Mouse (Mus musculus) ES-E14 (cell line): ENCODE measurements around the gene Kcnh1. TPM values are rescaled to one million over a fixed set of nuclear protein-coding genes. Genes with fewer than 3 reads are reported as not detected.
A peak's percentile ranks its signal among the peaks of the same experiment; 100 is the strongest.

Source experiments
- DNase-seq: peaks from one replicate; pipeline ENCODE4 v3.0.0-alpha.2; 2013; ENCODE audit warnings: low read depth, low spot score
- H3K27ac ChIP-seq: 2 replicates; pipeline ENCODE4 v1.5.1; 2012; ENCODE audit warnings: low read depth, mild to moderate bottlenecking, low read length, moderate library complexity, mixed read lengths; ENCODE audit not compliant: poor library complexity, insufficient read depth, severe bottlenecking
- H3K36me3 ChIP-seq: 2 replicates; pipeline ENCODE4 v1.6.1; 2012; ENCODE audit warnings: mild to moderate bottlenecking, low read length, moderate library complexity, mixed read lengths; ENCODE audit not compliant: control insufficient read depth, poor library complexity, insufficient read depth, severe bottlenecking
- H3K4me1 ChIP-seq, 2 experiments: fragments of 150-350 bp in 1 of 2; sonication (generic) in 1 of 2; 2 replicates each; pipeline ENCODE4 v1.6.1; 2012; ENCODE audit warnings: low read length in 2 of 2, mild to moderate bottlenecking in 1 of 2, mixed read lengths in 1 of 2; ENCODE audit not compliant: control insufficient read depth in 2 of 2, insufficient read depth in 2 of 2, poor library complexity in 1 of 2
- H3K4me3 ChIP-seq, 2 experiments: fragments of 150-350 bp in 1 of 2; sonication (generic) in 1 of 2; 2 replicates each; pipeline ENCODE4 v1.5.1; 2012; ENCODE audit warnings: low read length in 2 of 2, low read depth in 1 of 2, mild to moderate bottlenecking in 1 of 2, mixed read lengths in 1 of 2; ENCODE audit not compliant: insufficient read depth in 1 of 2, poor library complexity in 1 of 2, severe bottlenecking in 1 of 2
- H3K9ac ChIP-seq: 2 replicates; pipeline ENCODE4 v1.6.1; 2012; ENCODE audit warnings: low read depth, mild to moderate bottlenecking, low read length, mixed read lengths; ENCODE audit not compliant: poor library complexity, insufficient read depth, severe bottlenecking
- H3K9me3 ChIP-seq: fragments of 150-350 bp; sonication (generic); 2 replicates; pipeline ENCODE4 v1.6.1; 2012; ENCODE audit warnings: low read depth, mild to moderate bottlenecking, low read length; ENCODE audit not compliant: control insufficient read depth, insufficient read depth
- CHD2 ChIP-seq: IDR thresholded peaks from 2 replicates; pipeline ENCODE4 v1.6.1; 2014; ENCODE audit warnings: mild to moderate bottlenecking, low read depth, low read length, inconsistent platforms
- HCFC1 ChIP-seq: IDR thresholded peaks from 2 replicates; pipeline ENCODE4 v1.6.1; 2012; ENCODE audit warnings: low read length, inconsistent platforms, borderline replicate concordance; ENCODE audit not compliant: insufficient read depth
- MAFK ChIP-seq: IDR thresholded peaks from 2 replicates; pipeline ENCODE4 v1.6.1; 2014; ENCODE audit warnings: mild to moderate bottlenecking, low read depth, low read length, inconsistent platforms; ENCODE audit not compliant: insufficient read depth
- ZC3H11A ChIP-seq: IDR thresholded peaks from 2 replicates; pipeline ENCODE4 v1.6.1; 2012; ENCODE audit warnings: low read depth, mild to moderate bottlenecking, inconsistent platforms, low read length, borderline replicate concordance
- ZNF384 ChIP-seq: IDR thresholded peaks from 2 replicates; pipeline ENCODE4 v1.6.1; 2012; ENCODE audit warnings: low read depth, low read length, inconsistent platforms
- in situ Hi-C, 2 experiments: fragments of 600-800 bp; cut with MboI; formaldehyde crosslinking; loops; one replicate each; pipeline ENCODE4 v1.15.1; 2025; ENCODE audit warnings: low sequenced_read_pairs in 2 of 2, inconsistent platforms in 1 of 2; ENCODE audit not compliant: unreplicated experiment in 2 of 2
- total RNA-seq: library from RNA; depleted of rRNA; stranded (reverse); fragments of 300-350 nt; gene quantifications from 2 replicates; pipeline ENCODE4 v1.2.3, GENCODE M21; 2012

The Kcnh1 gene
- total RNA-seq, 1 experiment, result 0.71 TPM

GRCm38 (mm10) chr1:192451722-192452121 lies 261.1 kb downstream of the Kcnh1 start:
- Histone ChIP-seq H3K4me3 (no peak overlapping the region), H3K9me3 (no peaks in the 10 kb centered on the region), H3K27ac (no peak overlapping the region), H3K4me1 (peaks cover 10 to 16% of the 10 kb centered on the region in 2 experiments; a peak in 3 of 4 replicates), H3K9ac (no peak overlapping the region), H3K36me3 (no peaks in the 10 kb centered on the region)
- no peak for DNase-seq
- no peak for TF ChIP-seq HCFC1
- TF ChIP-seq ZC3H11A, result no peak
- TF ChIP-seq CHD2, result no peak
- TF ChIP-seq MAFK, result no peak
- TF ChIP-seq ZNF384, result no peak
- in situ Hi-C loops, result no loop called here

DNA sequence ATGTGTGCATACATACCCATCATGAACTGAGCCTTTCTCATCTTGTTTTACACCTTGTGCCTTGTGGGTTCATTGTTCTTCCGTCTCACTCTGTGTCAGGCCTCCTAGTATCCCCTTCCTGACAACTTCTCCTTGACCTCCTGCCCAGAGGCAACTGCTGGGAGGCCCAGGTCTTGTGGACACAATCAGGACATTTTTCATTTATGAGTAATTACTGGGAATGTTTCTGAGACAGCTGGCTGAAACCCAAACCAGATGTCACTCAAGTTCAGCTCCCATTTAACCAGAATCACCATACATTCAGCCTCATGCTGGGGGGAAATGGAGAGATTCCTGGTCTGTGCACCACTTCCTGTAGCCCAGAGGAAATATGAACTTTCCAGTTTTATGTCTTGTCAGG lies 263.9 kb downstream of the Kcnh1 start:
- no peaks in the 10 kb centered on the region for H3K9me3 ChIP-seq
- no peaks in the 10 kb centered on the region for H3K36me3 ChIP-seq
- no peak overlapping the region for H3K9ac ChIP-seq
- no peak overlapping the region for H3K4me3 ChIP-seq
- peak overlapping the region; percentile 49 for H3K27ac ChIP-seq
- DNase-seq, result no peak
- TF ChIP-seq HCFC1 (no peak), MAFK (no peak), ZC3H11A (no peak), CHD2 (no peak), ZNF384 (no peak)
- in situ Hi-C loops, result no loop called here
- H3K4me1 ChIP-seq, result peaks cover 7 to 12% of the 10 kb centered on the region in 2 experiments; a peak in 3 of 4 replicates

DNA sequence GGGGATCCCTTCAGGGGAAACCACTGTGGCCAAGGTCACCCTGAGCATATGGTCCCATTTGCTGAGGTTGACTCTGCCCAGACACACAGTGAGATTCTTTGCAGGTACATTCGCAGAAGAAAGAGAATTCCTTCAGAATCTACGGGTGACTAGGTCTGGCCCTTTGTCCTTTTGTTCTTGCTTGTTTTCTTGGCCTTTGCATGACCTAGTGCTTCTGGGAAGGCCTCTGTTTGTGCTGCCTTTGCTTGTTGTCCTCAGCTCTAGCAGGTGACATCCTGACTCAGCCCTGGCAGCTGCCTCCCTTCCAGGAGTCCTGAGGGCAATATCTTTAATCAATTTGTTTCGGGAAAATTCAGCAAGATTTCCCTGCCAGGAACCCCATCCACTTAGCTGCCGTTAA lies 264.4 kb downstream of the Kcnh1 start:
- no peak overlapping the region for H3K4me3 ChIP-seq
- in situ Hi-C loops, result no loop called here
- TF ChIP-seq ZC3H11A, result no peak
- no peak for TF ChIP-seq HCFC1
- 0 out of 2 replicates have a peak, but pooled peaks have one; percentile 38 for TF ChIP-seq MAFK
- no peak for TF ChIP-seq ZNF384
- no peaks in the 10 kb centered on the region for H3K36me3 ChIP-seq
- no peaks in the 10 kb centered on the region for H3K9me3 ChIP-seq
- H3K9ac ChIP-seq, result no peak overlapping the region
- peak overlapping the region; percentile 82 for H3K27ac ChIP-seq
- H3K4me1 ChIP-seq, result peaks cover 7 to 9% of the 10 kb centered on the region in 2 experiments; a peak in 3 of 4 replicates
- no peak for DNase-seq

GRCm38 (mm10) chr1:192457037-192457436 lies 266.5 kb downstream of the Kcnh1 start:
- H3K4me1 ChIP-seq, result peaks cover 7% of the 10 kb centered on the region in 2 experiments; a peak in 3 of 4 replicates
- no peak overlapping the region for H3K9ac ChIP-seq
- no peak for DNase-seq
- TF ChIP-seq ZNF384, result no peak
- TF ChIP-seq ZC3H11A, result no peak
- no peak for TF ChIP-seq MAFK
- no peak for TF ChIP-seq HCFC1
- TF ChIP-seq CHD2, result no peak
- in situ Hi-C loops, result no loop called here
- no peaks in the 10 kb centered on the region for H3K9me3 ChIP-seq
- no peaks in the 10 kb centered on the region for H3K36me3 ChIP-seq
- no peak overlapping the region for H3K27ac ChIP-seq
- H3K4me3 ChIP-seq, result no peak overlapping the region

- in situ Hi-C loops, result no loop called here
- TF ChIP-seq ZC3H11A (no peak), MAFK (no peak), ZNF384 (no peak), HCFC1 (no peak), CHD2 (no peak)
- peak; percentile 60 for DNase-seq
- Histone ChIP-seq H3K9ac (no peak overlapping the region), H3K36me3 (no peaks in the 10 kb centered on the region), H3K9me3 (no peaks in the 10 kb centered on the region), H3K27ac (no peak overlapping the region), H3K4me1 (peaks cover 7% of the 10 kb centered on the region in 2 experiments; a peak in 3 of 4 replicates), H3K4me3 (no peak overlapping the region)
Observed at GRCm38 (mm10) chr1:192457526-192458206, 267.1 kb downstream of the Kcnh1 start.
